Mouse (Mus musculus) monocyte, adult 5-6 weeks (primary cell): ENCODE measurements around the gene Igsf6. TPM values are rescaled to one million over a fixed set of nuclear protein-coding genes. Genes with fewer than 3 reads are reported as not detected.

Source experiments
- ATAC-seq: fragments of 153-309, 156-312 bp; replicated peaks from 2 replicates; pipeline ENCODE4 v1.8.0; 2017; ENCODE audit warnings: mild to moderate bottlenecking; ENCODE audit not compliant: low TSS enrichment, insufficient number of reproducible peaks, severe bottlenecking, poor library complexity, low FRiP score
- total RNA-seq: library from RNA; stranded (forward); fragments of 200-1000, 200-491, 200-594 nt; gene quantifications from 3 replicates; pipeline ENCODE4 v1.2.3, GENCODE M21; 2017

Gene Igsf6
- 245 to 446 TPM (median 387 TPM) in 3 replicates for total RNA-seq

DNA sequence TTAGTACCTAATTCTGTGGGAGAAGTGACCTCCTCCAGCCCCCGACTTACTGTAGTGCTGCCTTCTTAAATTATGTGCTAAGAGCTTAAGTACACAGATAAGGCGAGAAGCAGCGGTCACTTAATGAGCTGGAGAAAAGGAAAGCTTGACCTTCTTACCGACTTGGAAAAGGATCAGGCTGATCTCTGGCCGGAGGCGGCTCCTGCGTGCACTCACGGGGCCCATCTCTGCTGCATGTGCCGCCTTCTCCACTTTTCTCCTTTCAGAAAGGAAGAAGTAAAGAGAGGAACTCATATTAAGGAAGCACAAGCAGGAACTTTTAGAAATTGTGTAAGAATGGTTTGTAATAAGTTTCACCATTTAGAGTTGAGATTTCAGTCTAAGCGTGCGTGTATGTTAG is at the start of gene Igsf6:
TSS of gene Igsf6 (minus strand) at position 292 of the 400 bp plus-strand sequence.
- peak; percentile 59 for ATAC-seq

DNA sequence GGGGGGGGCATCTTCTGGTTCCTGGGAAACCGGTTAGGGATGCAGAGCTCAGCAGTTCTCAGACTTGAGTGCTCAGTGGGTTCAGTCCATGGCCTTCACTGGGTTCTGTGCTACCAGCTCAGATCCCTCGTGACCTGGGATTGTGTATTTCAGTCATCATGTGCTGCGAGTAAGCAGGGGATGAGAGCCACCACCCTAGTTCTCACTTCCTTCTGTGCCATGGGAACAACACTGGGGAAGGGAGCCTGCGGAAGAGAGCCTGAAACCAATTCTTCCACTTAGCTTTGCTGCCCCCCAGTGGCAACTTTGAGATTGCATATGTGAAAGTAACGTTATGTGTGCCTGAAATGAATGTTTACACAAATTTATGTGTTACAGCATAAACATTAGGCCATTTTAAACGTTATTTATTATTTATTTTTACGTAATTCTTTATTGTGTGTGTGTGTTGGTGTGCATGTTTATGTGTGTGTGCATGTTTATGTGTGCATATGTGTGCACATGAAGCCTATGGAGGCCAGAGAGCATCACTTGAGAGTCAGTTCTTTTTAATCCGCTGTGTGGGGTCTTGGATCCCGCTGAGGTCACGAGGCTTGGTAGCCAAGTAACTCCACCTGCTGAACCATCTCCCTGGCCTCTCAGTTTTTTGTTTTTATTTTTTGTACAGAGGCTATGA is 45.9 kb upstream of the Igsf6 start:
- ATAC-seq, result peak; percentile 89

DNA sequence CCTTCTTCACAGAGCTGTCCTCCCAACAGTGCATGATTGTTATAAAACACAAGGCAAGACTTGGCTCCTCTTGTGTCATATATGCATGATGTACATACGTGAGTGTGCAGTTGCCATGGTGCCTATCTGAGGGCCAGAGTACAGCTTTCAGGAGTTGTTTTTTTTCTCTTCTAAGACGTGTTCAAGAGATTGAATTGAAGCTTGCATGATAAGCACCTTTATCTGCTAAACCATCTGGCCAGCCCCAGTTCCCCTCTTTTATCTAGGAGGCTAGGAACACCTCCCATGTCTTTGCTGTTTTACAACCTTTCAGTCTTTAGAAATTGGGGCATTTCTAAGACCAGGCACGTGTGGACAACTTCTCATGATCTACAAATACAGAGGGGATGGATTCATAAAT is 37.4 kb upstream of the Igsf6 start:
- ATAC-seq, result no peak

DNA sequence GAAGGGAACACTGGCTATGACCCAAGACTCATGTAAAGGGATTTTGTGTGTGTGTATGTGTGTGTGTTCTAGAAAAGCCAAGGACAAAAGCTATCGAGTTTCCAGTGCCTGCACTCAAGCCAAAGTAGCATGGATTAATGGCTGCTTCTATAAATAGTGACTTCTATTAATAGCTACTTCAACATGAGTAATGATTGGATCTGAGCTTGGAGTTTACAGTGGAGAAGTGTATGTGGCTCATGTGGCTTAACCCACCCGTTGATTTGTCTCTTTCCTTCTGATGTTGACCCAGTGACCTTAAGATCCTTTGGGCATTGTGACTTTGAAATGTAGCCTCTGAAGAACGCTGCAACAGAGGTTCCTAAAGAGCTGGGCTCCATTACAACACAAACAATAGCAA is 36.9 kb upstream of the Igsf6 start:
- no peak for ATAC-seq

DNA sequence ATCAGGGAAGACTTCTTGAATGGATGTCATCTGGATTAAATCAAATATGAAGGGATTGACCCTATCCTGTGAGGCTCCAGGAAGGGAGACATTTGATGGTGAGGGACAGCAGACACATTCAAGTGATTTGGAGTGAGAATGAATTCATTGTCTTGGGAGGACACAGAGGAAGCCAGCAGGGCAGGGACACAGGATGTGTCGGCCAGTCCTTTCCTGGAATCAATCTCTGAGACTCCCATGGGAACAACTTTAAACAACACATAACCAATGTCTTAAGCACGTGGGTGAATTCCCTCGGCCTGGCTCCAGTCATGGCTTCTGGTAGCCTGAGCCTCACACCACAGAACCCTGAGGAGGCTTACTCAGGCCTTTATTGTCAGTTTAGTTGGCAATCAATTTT is 33.5 kb upstream of the Igsf6 start:
- ATAC-seq, result no peak

DNA sequence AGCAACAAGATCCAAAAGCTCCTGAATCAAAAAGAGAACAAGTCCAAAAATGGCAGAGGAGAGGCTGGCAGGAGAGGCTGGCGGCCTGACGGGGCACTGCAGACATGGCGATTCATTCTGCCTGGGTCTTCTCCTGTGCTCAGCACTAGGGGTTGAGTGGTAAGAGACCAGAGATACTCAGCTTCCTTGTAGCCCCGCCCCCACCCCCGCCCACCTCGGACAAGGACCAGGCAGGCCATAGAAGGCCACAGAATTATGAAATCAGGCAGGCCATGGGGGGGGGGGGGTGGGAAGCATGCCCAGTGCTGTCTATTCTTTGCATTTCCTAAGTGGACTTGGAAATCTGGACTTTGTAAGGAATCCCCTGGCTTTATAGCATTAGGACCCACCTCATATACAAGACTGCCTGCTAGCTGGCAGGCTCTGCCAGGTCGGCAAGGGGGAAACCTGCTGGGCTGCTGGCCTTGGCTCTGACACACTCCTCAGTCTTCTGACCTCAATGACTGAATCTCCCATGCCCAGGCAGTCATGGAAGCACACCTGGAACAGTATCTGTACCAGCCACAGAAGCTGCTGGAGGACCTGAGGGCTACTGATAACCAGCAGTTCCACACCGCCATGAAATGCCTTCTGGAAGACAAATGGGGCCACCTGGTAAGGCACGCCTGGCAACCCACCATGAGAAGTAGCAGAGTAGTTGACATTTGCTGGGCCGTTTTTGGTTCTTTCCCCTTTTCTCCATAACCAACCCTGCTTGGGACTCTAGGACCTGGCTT is 24.4 kb upstream of the Igsf6 start:
- ATAC-seq, result no peak

DNA sequence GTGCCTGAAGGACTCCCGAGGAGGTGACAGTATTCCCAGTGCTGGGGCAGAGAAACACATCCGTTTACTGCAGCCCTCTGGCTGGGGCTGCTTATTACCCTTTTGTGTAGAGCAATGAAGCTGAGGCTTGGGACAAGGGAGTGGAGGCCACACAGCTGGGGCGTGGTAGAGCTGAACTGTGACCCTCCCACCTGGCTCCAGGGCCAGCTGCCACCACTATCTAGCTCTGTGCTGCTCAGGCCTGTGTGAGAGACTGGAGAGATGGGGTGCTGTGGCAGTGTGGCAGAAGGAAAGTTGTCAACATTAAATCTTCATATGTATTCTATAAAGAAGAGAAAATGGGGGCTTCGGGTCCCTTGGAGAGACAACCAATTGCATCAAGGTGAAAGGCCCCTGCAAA is 18.7 kb upstream of the Igsf6 start:
- no peak for ATAC-seq

DNA sequence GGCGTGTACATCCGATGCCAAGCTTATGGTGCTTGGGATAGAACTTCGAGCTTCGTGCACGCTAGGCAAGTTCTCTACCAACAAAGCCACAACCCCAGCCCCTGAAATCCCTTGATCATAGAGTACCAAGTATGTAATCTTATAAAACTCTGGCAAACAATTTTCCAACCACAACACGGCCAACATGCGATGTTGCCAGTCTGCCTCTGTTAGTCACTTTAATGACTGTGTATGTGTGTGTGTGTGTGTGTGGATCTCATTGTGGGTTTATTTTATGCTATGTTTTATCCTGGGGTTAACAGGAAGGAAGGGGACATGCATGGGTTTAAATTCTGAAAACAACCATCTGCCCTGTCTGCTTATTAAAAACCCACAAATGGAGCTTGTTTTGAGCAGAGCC is 16.4 kb upstream of the Igsf6 start:
- no peak for ATAC-seq

DNA sequence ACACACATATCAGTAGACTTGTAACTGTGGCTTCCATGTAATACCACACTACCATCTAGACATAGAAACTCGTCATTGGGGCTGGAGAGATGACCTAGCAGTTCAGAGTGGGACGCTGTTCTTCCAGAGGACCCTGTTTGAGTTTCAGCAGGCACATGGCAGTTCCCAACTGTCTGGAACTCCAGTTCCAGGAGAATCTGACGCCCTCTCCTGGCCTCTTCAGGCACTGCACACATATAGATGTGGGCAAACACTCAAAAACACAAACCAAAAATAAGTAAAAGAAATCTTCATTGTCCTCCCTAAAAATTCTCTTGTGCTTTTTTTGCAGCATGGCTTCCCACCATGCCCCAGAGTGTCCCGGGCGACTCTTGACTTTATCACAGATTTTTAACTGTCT is 14.4 kb upstream of the Igsf6 start:
- no peak for ATAC-seq

DNA sequence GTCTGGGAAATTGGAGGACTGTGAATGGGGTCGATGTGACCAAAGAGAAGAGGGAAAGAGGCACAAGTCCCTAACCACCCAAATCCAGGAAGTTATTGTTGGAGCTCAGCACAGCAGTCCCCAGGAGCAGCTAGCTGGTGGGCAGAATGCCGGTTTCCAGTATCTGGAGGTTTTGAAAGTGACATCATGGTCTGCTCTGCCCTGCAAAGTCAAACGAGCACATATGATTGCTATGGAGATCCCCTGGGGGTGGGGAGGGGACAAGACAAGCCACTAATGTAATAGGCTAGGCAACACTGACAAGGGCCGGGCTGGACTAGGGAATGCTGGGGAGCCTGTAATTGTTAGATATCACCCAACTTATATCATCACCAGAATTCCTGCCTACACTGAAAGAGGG is 11.1 kb upstream of the Igsf6 start:
- ATAC-seq, result no peak

DNA sequence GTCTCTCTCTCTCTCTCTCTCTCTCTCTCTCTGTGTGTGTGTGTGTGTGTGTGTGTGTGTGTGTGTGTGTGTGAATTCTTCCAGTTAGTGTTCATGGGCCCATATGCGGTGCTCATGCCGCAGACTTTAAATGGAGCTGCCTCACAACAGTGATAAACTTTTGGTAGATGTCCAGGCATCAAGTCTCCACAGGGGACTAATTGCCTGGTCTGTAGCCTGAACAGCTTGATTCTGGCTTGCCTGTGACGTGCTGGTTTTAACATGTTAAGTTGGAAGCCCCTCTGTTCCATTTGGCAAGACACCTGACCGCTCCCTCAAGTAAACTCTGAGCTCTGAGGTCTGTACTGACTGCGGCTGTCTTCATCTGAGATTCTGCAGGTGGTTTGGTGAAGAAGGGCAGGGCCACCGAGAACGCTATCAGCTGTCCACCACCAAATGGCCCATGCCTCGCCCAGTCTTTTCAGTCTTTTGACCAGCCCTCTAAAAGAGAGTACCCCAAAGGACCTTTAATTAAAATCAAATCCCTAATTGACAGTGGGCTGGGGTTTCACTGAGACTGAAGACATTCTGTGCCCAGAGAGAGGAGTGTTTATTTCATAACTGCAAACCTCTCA is 10.6 kb upstream of the Igsf6 start:
- no peak for ATAC-seq

DNA sequence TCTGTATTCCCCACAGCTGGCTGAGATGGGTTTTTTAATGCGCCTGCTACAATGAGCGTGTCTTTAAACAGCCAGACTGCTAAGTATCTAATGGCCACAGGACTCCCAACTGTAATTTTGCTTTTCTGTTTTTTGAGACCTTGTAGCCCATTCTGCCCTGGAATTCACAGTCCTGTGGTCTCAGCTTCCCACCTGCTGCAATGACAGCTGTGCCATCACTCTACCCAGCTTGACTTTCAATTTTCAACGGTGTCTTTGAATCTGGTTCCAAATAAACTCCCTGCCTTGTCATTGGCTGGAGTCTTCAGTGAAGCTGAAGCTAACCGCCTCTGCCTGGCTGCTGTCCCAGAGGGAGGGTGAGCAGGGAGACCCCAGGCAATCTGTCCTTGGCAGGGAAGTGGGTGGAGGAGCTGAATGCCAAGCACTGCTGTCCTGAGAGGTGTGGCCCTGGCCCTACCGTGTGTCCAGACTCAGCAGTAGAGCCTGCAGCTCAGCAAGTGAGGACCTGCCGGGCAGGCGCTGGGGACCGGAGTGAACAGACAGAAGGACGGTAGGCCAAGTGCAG is 8.7 kb upstream of the Igsf6 start:
- no peak for ATAC-seq

DNA sequence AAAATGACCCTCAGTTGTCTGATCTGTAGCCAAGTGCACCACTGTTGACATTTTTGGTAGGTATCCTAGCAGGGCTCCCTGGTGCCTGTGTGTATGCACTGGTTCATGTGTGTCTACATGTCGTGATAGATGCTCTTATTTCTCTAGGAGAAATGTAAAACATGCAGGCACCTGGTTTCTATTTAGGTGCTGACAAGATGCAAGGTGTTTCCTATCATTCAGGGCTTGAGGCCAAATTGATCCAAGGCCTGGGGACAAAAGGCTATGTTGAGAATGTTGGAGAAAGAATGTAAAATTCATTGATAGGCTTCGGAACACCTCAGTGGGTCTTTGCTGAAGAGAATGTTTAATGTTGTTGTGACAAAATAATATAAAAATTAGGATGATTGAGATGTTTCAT is 7.4 kb upstream of the Igsf6 start:
- ATAC-seq, result no peak

DNA sequence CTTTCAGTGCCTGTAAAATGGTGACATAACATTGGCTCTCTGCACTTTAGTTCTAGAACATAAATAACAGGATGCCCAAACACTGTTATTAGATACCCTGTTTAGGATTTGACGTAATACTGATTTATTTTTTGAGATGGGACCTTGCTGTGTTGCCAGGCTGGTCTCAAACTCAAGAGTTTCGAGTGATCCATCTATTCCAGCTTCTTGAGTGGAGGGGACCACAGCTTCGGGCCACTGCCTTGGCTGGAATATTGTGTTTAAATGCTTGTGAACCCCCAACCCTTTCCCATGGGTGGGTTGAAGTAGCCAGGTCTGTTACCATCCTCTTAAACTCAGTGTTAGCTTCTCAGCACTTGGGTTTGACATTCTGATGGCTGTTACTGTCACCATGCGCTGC is 7.0 kb upstream of the Igsf6 start, which contains the start of gene Otoa:
TSS of gene Otoa (plus strand) at position 301 of the 400 bp plus-strand sequence.
- no peak for ATAC-seq

DNA sequence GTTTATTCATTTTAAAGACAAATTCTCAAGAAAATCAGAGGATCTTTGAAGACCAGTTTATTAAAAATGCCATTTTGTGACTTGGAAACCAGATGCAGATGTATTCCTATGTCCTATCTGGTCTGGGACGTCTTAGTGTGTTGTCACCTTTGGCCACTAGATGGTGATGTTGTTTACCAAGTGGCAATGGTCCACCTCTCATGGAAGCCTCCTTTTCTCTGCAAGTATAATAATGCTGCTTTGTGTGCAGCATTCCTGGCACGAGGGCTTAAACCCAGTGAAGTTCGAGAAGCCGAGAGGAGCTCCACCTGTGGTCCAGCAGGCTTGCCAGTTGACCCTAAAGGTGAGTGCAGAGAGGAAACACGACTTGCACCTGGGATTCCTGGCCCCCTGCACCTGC is 3.5 kb upstream of the Igsf6 start:
- peak; percentile 57 for ATAC-seq

DNA sequence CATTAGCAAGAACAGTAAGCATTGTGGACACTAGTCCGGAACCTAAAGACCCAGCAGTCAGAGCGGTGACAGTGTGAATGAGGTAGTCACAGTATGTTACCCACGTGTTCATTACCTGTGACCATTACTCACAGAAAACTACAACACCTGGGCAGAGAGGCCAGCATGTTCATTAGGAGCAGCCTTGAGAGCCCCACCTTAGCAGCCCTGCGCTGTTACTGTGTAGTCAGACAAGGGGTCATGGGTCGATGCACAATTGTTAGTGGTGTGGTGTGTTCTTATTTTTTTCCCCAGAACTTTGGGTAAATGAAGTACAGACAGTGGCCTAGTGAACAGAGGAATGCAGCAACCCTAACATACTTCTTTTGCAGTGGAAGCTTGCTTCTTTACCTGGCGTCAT is 2.9 kb upstream of the Igsf6 start:
- ATAC-seq, result no peak

DNA sequence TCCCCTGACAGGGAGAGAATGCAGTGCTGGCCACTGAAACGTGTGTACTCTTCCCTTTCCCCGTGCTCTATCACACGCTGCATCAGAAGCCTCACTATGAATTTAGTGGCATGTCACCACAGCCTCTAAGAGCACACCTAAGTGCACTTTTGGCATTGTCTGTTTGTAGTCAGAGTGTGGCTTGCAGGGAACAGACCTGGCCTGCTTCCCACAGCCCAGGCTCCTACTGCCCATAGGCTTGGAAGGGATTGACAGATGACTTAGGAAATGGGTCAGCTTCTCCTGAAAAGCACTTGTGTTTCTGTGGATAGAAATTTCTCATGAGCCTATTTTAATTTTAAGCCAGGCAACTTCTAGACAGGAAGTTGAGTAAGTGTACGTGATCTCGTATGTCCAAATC is 1.0 kb upstream of the Igsf6 start:
- no peak for ATAC-seq

DNA sequence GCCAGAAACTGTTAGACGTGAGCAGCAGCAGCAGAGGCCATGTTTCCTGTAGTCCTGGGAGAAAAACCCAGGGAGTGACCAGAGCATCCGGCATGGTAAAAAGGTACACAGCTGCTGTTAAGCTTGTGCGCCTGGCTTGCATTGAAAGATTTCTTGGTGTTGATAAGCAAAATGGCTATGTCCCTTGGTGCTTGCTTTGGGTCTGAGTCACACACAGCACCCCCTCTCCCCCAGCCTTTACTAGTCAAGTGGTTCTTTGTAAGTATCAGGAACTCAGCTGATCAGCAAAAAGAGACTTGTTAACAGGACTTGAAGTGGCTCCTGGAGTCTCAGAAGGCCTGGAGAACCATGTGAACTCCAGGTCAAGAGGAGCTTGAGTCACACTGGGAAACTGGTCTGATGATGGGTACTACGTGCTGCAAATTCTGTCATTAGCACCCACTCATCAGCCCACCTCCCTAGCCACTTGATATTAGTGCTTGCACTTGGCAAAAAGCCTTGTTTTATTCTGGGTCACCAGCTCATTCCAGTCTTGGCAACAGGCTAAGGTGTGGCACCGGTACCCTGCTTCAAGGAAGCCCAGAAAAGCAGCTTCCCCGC is 529 bp upstream of the Igsf6 start:
- no peak for ATAC-seq

DNA sequence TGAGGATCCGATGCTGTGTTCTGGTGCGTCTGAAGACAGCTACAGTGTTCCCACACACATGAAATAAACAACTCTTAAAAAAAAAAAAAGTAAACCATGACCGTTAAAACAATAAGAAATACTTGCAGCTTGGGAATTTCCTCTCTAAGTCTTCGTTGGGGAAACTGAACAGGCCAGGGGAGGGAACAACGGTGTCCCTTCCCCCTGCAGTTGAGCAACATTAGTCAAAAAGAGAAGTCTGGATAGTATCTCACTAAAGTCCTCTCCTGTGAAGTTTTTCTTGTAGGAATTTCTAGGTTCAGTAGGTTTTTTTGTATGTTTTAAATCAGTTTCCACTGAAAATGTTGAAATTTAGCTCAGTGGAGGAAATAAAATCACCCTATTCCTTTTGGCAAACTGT is 1.9 kb downstream of the Igsf6 start:
- ATAC-seq, result no peak
